In genomic region chr4:24620005-24620404, GRCm38 (mm10) we compare ENCODE assay signal across 17 mouse cellular contexts.
DNase-seq lines count a peak whose midpoint lies in the region; ATAC-seq and TF ChIP-seq lines count a peak whose summit lies in the region.
"Had no signal": no experiment of that assay in that cellular context is flagged by ENCODE, and none has a peak within 500 bp of the region (broad histone marks: within the 10 kb centered on the region; RNA-seq: fewer than 3 reads in every experiment).

No protein-coding gene starts in this region.

- TF ChIP-seq POLR2A in limb, embryonic 14.5 days (IDR thresholded peaks at IDR 0.05; ENCODE audit: borderline replicate concordance, extremely low read depth, insufficient read depth, insufficient read length): no peak

- peak; percentile 17 for DNase-seq in embryonic facial prominence, embryonic 11.5 days (ENCODE audit: low spot score)
- no peak for DNase-seq in embryonic facial prominence, embryonic 10.5 days (ENCODE audit: low spot score)
- peak; percentile 48 for DNase-seq in limb, embryonic 14.5 days (ENCODE audit: low spot score)
- no peak for DNase-seq in limb, embryonic 10.5 days (ENCODE audit: low spot score)
- peak; percentile 32 for DNase-seq in embryo, embryonic 10.5 days (ENCODE audit: low spot score)
- peak; percentile 3 for DNase-seq in lung, postnatal 10 days
- DNase-seq in left cerebral cortex, postnatal 10 days (ENCODE audit: extremely low spot score in 1 of 2, low spot score in 2 of 2): no peak
- DNase-seq in gastrocnemius, postnatal 10 days: no peak
- DNase-seq: adrenal gland, postnatal 14 days; cerebellum, adult 8-10 months; heart, adult 2 months; right cerebral cortex, adult 18-20 months; spleen, adult 18-20 months; thymus, postnatal 4 days had no signal

- no peak overlapping the region for H3K4me3 ChIP-seq in embryonic facial prominence, embryonic 11.5 days (ENCODE audit: low read depth, low read length)
- no peak overlapping the region for H3K4me3 ChIP-seq in embryonic facial prominence, embryonic 10.5 days
- no peak overlapping the region for H3K4me3 ChIP-seq in limb, embryonic 14.5 days (replicated peaks; ENCODE audit: low read length)
- H3K4me3 ChIP-seq in limb, embryonic 10.5 days: no peak overlapping the region
- H3K4me3 ChIP-seq: forebrain, embryonic 12.5 days; heart, adult 2 months; hindbrain, embryonic 13.5 days had no signal

- no peak for ATAC-seq in embryonic facial prominence, embryonic 11.5 days (replicated peaks; ENCODE audit: insufficient number of reproducible peaks, low FRiP score, low TSS enrichment, low read depth)
- no peak for ATAC-seq in limb, embryonic 14.5 days (ENCODE audit: low FRiP score, low read depth)

- WGBS in embryonic facial prominence, embryonic 11.5 days: 74% methylated on average over 6 of the region's 6 CpGs
- WGBS in embryonic facial prominence, embryonic 10.5 days: 75% methylated on average over 6 of the region's 6 CpGs
- WGBS in limb, embryonic 14.5 days: 74% methylated on average over 6 of the region's 6 CpGs
- 78% methylated on average over 6 of the region's 6 CpGs for WGBS in limb, embryonic 10.5 days

- intact Hi-C loops in left cerebral cortex, postnatal 10 days (cut with DNase I): no loop called here

- H3K36me3 ChIP-seq in embryonic facial prominence, embryonic 11.5 days (replicated peaks; ENCODE audit: control insufficient read depth, insufficient read depth, low read depth, low read length): no peaks in the 10 kb centered on the region
- H3K36me3 ChIP-seq in embryonic facial prominence, embryonic 10.5 days (replicated peaks): no peaks in the 10 kb centered on the region
- no peaks in the 10 kb centered on the region for H3K36me3 ChIP-seq in limb, embryonic 14.5 days (ENCODE audit: control insufficient read depth, insufficient read depth, low read length)
- no peaks in the 10 kb centered on the region for H3K36me3 ChIP-seq in limb, embryonic 10.5 days
- H3K36me3 ChIP-seq: forebrain, embryonic 12.5 days; hindbrain, embryonic 13.5 days had no signal

- H3K27ac ChIP-seq in embryonic facial prominence, embryonic 11.5 days (replicated peaks; ENCODE audit: low read depth, low read length): no peak overlapping the region
- H3K27ac ChIP-seq in embryonic facial prominence, embryonic 10.5 days (replicated peaks): no peak overlapping the region
- H3K27ac ChIP-seq in limb, embryonic 14.5 days (replicated peaks; ENCODE audit: low read depth, low read length): no peak overlapping the region
- no peak overlapping the region for H3K27ac ChIP-seq in limb, embryonic 10.5 days
- H3K27ac ChIP-seq: forebrain, embryonic 12.5 days; heart, adult 2 months; hindbrain, embryonic 13.5 days had no signal

- no peaks in the 10 kb centered on the region for H3K4me1 ChIP-seq in embryonic facial prominence, embryonic 11.5 days (ENCODE audit: control insufficient read depth, insufficient read depth, low read length)
- no peaks in the 10 kb centered on the region for H3K4me1 ChIP-seq in embryonic facial prominence, embryonic 10.5 days
- no peaks in the 10 kb centered on the region for H3K4me1 ChIP-seq in limb, embryonic 14.5 days (ENCODE audit: control insufficient read depth, insufficient read depth, low read length)
- no peaks in the 10 kb centered on the region for H3K4me1 ChIP-seq in limb, embryonic 10.5 days
- H3K4me1 ChIP-seq: forebrain, embryonic 12.5 days; hindbrain, embryonic 13.5 days had no signal

- no peaks in the 10 kb centered on the region for H3K27me3 ChIP-seq in embryonic facial prominence, embryonic 11.5 days (ENCODE audit: control insufficient read depth, insufficient read depth, low read length)
- no peaks in the 10 kb centered on the region for H3K27me3 ChIP-seq in embryonic facial prominence, embryonic 10.5 days (replicated peaks; ENCODE audit: low read depth, poor library complexity, severe bottlenecking)
- H3K27me3 ChIP-seq in limb, embryonic 14.5 days (ENCODE audit: control insufficient read depth, insufficient read depth, low read length): no peaks in the 10 kb centered on the region
- no peaks in the 10 kb centered on the region for H3K27me3 ChIP-seq in limb, embryonic 10.5 days (ENCODE audit: low read depth, poor library complexity, severe bottlenecking)
- H3K27me3 ChIP-seq: CH12.LX; forebrain, embryonic 12.5 days; hindbrain, embryonic 13.5 days had no signal

- H3K9me3 ChIP-seq in embryonic facial prominence, embryonic 11.5 days (replicated peaks; ENCODE audit: control insufficient read depth, low read length): no peaks in the 10 kb centered on the region
- no peaks in the 10 kb centered on the region for H3K9me3 ChIP-seq in embryonic facial prominence, embryonic 10.5 days
- no peaks in the 10 kb centered on the region for H3K9me3 ChIP-seq in limb, embryonic 14.5 days (ENCODE audit: control insufficient read depth, low read length)
- no peaks in the 10 kb centered on the region for H3K9me3 ChIP-seq in limb, embryonic 10.5 days (replicated peaks)
- H3K9me3 ChIP-seq: forebrain, embryonic 12.5 days; hindbrain, embryonic 13.5 days had no signal

- H3K4me2 ChIP-seq in embryonic facial prominence, embryonic 11.5 days (ENCODE audit: low read depth, low read length): no peak overlapping the region
- no peak overlapping the region for H3K4me2 ChIP-seq in limb, embryonic 14.5 days (replicated peaks; ENCODE audit: low read depth, low read length, severe bottlenecking)
- H3K4me2 ChIP-seq: forebrain, embryonic 12.5 days; hindbrain, embryonic 13.5 days had no signal

- no peak overlapping the region for H3K9ac ChIP-seq in embryonic facial prominence, embryonic 11.5 days (replicated peaks; ENCODE audit: low read length)
- H3K9ac ChIP-seq in limb, embryonic 14.5 days (ENCODE audit: low read depth, low read length, severe bottlenecking): no peak overlapping the region
- H3K9ac ChIP-seq: forebrain, embryonic 12.5 days; hindbrain, embryonic 13.5 days had no signal

Comparison
In these comparisons a context has a peak if more than half of its experiments do, and no peak if none do; other contexts are left out.
1. DNase-seq: peak in embryonic facial prominence, embryonic 11.5 days (single experiment), limb, embryonic 14.5 days (single experiment), embryo, embryonic 10.5 days (single experiment) and lung, postnatal 10 days (single experiment); none in embryonic facial prominence, embryonic 10.5 days (single experiment), limb, embryonic 10.5 days (single experiment), left cerebral cortex, postnatal 10 days (0 of 2) and gastrocnemius, postnatal 10 days (single experiment).